Mouse (Mus musculus): ENCODE measurements around the gene Bhmt2.
A peak's percentile ranks its signal among the peaks of the same experiment; 100 is the strongest.

Bhmt2 gene

DNA sequence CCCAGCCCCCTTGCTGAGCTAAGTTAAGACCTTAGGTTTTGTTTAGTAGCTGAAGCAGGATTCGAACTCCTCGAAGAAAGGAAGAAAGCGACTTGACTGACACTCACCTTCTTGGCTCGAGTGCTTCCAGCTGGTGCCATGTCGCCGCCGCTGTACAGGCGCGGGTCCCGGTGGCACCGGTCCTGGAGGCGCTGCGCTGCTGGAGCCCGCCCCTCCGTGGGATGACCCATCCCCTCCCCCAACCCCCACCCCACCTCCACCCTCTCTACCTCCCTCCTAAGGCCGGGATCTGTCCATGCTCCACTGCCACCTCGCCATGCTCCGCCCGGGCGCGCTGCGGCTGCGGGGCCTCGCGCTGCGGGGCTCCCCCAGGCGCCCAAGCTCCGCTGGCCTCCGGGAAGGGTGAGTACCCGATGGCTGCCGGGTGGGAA lies at the start of gene Bhmt2, which contains the start of gene Dmgdh:
TSS of gene Bhmt2 (minus strand) at position 172 of the 431 bp plus-strand sequence.
TSS of gene Dmgdh (plus strand) at position 303 of the 431 bp plus-strand sequence.
- DNase-seq: no peak

DNA sequence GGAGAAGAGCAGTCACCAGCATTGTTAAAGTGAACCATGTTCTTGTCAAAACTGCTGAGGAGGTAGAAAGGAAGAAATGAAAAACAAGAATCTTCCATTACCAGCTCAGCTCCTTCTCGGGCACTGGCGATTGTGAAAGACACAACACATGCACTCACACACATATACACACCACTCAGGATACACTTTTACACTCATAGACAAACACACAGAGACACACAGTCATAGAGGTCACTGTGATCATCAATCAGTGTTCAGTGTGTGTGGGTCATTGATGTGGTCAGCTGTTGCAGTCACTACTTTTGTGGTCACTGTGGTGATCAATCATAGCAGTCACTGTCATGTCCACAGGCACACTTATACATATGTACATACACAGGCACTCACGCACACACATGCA lies 49.4 kb upstream of the Bhmt2 start:
- DNase-seq: no peak

DNA sequence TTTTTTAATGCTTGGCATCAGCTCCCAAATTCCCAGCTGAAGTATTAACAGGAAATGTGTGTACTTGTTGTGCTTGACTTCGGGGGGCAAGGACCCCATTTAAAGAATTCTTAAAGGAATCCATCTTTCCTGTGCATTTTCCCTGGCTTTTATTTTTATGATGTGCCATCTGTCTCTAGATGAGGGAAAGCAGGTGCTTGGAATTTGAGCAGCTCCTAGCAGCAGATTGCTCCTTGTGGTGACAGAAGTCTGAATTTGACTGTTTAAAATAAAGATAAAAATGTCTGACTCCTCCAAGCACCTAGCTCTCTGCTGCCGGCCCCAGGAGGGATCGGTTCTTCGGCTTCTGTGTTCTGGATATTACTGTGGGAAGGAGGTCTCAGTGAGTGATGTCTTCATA lies 47.8 kb upstream of the Bhmt2 start:
- DNase-seq: peak; percentile 23

DNA sequence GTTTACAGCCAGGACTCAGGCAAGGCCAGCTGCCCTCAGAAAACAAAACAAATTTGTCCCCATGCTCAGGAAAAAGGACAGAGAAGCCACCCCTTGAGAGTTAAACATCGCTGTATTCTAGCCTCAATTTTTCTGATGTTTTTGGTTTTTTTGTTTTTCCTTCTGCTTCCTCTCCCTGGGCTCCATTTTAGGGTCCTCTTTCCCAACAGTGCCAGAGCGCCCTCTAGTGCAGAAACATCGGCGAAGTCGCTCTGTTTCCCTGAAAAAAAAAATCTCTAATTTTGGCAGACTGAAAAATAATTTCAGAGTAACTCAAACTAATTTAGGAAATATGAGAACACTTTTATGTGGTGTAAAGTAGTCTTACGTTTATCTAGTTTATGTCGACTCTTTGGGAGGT lies 44.8 kb upstream of the Bhmt2 start:
- peak; percentile 69 for DNase-seq

DNA sequence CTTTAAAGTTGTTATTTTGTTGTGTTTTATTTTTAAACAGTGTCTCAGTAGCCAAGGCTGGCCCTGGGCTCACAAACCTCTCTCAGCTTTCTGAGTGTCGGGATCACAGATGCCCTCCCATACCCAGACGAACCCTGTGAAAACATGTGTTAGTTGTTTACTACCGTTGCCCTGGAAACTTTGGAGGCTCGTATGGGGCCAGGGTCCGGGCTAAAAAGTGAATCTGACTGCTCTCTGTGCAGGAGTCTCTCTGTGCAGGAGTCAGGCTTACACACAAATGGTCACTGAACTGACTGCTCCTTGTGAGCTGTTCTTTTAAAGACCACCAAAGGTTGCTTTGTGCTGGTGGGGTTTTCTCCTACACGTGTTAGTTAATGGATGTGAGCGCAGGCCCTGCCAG lies 43.0 kb upstream of the Bhmt2 start:
- no peak for DNase-seq

DNA sequence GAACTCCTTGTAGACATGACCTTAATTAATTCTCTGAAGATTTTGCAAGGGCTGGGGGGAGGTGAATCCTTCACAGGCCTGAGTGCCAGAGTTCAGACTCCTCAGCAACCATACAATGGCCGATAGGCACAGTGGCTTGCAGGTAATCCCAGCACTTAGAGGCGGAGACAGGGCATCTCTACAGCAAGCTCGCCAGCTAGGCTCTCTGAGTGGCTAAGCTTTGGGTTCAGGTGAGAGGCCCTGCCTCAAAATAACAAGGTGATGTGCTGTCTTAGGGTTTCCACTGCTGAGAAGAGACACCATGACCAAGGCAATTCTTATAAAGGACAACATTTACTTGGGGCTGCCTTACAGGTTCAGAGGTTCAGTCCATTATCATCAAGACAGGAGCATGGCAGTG lies 39.7 kb upstream of the Bhmt2 start:
- no peak for DNase-seq

DNA sequence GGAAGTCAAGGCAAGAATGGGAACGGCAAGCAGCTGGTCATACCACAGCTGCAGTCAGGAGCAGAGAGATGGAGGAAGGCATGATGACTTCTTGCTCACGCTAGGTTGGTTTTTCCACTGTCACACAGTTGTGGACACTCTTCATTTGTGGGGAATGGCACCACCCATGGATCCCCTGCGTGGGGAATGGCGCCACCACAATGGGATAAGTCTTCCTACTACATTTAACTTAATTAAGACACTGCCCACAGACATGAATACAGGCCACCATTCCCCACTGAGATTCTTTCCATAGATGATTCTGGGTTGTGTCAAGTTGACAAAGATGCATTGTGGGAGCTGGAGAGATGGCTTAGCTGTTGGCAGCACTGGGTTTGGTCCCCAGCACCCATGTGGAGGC lies 38.3 kb upstream of the Bhmt2 start:
- DNase-seq: no peak

DNA sequence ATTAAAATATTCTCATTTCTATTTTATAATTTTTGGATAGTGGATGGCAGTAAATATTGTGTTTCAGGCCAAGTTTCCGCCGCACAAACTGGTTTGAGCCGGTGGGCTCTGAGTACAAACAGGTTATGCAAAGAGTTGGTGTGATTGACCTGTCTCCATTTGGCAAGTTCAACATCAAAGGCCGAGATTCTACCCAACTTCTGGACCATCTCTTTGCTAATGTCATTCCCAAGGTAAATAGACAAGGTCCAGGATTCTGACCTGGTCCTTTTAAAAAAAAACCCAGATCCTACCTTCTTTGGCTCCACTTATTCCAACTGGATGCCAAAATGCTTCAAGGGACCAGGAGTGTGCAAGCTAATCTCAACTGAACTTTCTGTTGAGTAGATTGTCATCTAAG lies 37.1 kb upstream of the Bhmt2 start:
- DNase-seq: no peak

DNA sequence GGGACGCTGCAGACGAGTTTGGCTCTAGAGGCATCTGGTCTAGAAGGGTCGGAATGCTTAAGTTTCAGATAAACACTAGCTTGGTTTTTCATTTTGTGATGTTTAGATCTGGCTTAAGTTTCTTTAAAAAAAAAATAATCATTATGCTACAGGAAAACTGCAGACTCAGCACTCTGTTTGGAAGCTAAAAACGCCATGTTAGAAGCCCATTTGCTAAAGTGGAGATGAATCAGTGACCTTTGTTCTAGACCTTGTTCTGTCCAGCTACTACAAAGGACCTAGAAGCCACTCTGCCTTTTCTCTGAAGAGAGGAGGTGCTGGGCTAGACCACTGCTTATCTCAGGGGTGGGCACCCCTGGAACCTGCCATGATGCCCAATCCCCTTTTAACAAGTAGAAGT lies 36.2 kb upstream of the Bhmt2 start:
- DNase-seq: no peak

DNA sequence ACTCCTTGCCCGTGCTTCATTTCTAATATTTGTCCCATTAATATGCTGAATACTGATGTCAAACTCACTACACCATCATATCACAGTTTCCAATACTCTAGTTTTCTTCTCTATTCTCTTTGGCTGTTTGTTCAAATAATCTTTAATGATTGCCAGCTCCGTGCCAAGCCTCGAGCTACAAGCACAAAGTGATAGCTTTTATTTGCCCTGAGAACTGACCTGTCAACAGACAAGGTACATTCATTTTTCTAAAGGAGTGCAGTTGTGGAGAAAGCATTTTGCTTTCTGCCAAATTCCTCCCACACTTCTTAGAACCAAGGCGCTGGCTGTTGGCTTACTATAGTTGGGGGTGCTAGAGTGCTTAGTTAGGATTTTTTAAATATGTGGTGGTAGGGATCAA lies 33.2 kb upstream of the Bhmt2 start:
- no peak for DNase-seq

DNA sequence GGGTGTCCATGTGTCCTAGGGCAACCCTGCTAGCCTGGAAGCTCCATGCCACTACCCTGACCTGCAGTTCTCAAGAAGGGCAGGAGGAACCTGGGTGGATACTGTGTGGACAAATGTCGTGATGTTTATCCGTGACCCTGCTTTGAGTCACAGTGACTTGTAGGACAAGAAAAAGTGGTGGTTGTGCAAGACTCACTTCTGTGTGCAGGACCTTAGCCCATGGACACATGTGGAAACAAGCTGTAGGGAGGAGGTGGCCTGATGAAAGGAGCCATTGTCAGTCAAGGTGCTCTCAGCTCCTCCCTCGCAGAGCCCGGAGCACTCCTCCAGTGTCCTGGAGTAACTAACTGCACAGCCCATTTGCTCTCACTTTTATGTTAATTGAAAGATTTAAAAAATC lies 31.6 kb upstream of the Bhmt2 start:
- no peak for DNase-seq

DNA sequence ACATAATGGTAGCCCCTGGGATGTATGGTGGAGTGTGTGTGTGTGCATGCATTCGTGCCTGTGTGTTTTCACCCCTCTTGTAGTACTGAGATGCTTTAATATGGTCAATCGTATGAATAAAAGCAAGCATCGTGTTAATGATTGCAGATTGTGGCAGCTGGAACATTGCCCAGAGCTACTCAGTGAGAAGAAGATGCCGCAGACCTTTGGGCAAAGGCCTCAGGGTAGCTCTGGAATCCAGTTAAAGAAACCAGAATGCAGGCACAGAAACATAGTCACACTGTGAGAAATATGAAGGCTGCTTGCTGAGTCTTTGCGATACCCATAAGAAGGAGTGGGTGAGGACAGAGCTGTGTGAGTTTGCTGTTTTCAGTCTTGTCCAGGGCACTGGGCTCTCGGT lies 24.8 kb upstream of the Bhmt2 start:
- DNase-seq: no peak

DNA sequence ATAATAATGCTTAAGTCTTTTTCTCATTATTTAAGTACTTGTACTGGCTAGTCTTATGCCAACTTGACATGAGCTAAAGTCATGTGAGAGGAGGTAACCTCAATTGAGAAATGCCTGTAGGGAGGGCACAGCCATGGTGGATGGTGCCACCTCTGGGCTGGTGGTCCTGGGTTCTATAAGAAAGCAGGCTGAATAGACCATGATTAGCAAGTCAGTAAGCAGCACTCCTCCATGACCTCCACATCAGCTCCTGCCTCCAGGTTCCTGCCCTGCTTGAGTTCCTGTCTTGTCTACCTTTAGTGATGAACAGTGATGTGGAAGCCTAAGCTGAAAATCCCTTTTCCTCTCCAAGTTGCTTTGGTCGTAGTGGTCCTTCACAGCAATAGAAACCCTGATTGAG lies 16.7 kb upstream of the Bhmt2 start:
- DNase-seq: no peak

DNA sequence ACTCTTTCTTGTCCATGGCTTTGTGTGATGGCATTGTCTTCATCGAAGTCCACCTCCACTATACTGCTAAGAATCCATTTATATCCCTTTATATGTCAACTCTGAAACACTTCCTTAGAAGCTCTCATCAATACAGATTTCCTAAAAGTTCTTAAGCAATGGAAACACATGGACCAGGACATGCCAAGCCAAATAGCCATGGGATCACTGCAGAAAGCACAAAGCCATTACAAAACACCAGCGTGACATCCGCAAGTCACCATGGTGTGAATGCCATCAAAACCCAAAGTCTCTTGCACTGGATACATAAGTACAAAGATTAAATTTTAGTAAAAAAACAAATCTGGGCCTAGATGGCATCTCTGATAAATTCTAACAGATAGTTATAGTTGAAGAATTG lies 15.5 kb upstream of the Bhmt2 start:
- DNase-seq: no peak

DNA sequence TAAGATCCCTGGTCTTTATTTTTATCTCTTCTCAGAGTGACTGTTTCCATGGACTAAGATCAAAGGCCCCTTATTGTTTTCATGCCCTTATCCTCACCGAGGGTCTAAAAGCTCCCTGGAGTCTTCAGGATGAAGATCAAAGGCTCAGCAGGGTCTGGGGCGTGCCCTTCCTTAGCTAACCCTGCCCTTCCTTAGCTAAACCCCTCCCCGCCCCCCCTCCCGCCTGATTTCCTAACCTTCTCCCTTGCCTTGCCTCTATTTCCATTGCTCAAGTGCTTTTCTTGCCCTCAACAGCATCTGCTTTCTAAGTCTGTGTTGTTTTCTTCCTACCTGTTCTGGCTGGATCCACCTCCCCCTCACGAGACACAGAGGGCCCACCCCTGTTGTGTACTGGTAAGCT lies 13.2 kb upstream of the Bhmt2 start:
- DNase-seq: no peak

DNA sequence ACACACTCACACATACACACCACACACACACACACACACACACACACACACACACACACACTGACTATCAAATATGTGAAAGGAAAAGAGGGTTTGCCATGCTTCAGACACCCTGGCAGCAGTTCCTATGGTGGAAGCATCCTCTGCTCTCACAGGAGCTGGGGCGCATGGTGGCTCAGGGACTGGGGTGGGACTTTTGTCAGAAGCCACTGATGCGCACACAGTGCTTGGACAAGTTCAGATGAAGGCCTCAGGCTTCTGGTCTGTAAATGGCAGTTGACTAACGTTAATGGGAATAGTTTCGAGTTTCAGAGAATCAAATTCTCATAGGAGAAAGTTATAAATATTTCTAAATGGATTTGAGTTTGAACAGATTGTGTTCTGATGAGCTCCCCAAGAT lies 11.1 kb upstream of the Bhmt2 start:
- DNase-seq: no peak

DNA sequence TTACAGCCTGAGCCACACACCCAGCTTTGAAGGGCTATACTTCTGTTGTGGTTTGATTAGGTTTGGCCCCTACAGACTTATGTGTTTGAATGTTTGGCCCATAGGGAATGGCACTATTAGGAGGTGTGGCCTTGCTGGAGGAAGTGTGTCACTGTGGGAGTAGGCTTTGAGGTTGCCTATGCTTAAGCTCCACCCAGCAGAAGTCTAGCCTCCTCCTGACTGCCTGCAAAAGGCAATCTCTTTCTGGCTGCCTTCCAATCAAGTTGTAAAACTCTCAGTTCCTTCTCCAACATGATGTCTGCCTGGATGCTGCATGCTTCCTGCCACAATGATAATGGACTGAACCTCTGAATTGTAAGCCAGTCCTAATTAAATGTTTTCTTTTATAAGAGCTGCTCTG lies 9.2 kb upstream of the Bhmt2 start:
- DNase-seq: no peak

DNA sequence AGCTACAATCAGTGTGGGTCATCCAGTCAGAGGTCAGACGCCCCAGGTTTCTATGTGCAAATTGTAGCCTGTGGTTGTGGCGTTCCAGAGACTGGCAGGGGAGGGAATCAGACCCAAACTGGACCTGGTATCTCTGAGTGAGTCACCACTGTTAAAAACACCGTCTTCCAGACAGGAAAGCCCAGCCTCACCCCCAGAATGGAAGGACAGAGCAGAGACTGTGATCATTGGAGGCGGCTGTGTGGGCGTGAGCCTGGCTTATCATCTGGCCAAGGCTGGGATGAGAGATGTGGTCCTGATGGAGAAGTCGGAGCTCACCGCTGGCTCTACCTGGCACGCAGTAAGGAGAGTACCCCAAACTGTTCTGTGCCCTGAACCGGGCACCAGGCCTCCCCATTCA lies 2.8 kb upstream of the Bhmt2 start:
- DNase-seq: peak; percentile 8

DNA sequence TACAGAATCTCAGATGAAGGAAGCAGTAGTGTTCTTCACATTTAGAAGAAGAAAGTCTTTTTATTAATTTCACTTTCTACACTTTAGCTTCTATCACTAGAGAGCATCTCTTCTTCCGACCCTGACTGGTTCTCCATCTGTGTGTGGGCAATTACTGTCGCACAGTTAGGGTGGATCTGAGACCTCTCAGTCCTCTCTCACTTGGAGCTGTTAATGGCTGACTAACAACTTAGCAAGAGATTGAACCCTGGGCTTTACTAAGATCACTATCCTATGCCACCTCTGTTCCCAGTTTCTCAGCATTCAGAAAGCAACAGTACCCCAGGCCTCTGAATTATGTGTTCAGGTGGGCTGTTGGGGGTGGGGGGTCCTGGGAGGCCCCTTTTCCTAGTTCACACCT lies 806 bp downstream of the Bhmt2 start:
- no peak for DNase-seq

DNA sequence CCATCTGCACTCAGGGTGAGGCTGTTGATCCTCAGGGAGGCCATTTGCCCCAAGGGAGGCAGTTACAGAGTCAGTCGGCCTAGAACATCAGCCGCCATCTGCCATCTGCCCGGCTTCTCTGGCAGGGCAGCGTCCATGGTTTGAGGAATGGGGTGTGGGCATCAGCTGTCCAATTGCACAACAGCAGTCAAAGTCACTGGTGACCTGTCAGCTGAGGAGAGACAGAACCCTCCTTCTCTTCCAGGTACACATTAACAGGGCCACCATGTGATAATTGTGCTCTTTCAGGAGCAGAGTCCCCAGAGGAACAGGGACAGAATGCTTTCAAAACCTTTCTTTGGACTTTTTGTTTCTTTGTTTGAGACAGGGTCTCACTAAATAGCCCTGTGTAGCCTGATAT lies 1.7 kb downstream of the Bhmt2 start:
- DNase-seq: no peak

DNA sequence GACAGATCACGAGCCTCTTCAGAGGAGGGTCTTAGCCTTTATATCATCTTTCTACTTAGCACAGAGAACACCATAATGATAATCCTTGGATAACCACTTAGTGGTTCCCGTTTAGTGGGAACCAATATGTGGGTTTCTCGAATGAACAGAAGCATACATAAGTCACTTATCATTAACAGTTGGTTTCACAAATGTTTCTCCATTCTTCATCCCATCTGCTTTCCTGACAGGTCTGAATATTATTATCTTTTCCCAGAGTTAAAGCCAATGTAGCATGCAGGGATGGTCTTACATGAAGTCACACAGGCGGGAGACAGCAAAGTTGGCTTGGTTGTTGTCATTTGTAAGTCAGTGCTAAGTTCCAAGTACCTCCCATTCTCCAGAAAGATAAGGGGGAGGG lies 6.5 kb downstream of the Bhmt2 start:
- DNase-seq: no peak

DNA sequence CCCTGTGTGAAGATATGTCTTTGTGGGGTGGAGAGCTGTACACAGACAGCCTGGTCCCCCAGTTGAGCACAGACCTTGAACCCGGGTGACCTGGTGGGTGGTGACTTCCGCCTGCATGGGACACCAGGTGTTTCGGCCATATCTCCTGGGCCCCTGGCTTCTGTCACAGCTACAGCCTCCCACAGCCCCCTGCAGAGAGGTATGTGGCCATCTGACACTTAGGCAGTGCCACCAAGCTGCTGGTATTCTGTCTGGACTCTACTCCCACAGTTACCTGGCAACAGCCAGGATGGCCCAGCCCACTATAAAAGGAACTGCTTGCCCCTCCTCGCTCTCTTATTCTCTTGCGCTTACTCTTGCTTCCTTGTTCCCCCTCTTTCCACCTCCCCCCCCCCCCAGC lies 16.2 kb downstream of the Bhmt2 start:
- DNase-seq: no peak

DNA sequence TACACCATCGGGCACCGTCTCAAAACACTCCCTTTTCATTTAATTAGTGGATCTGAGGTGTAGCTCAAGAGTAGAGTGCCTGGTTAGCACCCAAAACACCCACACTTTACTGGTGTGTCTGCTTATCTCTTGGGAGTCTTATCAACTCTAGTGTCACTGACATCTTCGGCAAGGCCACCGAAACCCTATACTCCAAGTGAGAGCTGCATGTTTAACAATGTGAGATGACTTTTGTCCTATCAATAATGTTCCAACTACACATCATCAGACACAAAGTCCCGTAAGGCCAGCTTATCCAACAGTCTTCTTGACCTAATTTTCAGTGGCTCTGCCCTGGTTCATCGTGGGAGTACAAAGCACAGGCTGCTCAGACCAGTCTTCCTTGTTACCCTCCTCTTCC lies 20.7 kb downstream of the Bhmt2 start:
- DNase-seq: no peak

DNA sequence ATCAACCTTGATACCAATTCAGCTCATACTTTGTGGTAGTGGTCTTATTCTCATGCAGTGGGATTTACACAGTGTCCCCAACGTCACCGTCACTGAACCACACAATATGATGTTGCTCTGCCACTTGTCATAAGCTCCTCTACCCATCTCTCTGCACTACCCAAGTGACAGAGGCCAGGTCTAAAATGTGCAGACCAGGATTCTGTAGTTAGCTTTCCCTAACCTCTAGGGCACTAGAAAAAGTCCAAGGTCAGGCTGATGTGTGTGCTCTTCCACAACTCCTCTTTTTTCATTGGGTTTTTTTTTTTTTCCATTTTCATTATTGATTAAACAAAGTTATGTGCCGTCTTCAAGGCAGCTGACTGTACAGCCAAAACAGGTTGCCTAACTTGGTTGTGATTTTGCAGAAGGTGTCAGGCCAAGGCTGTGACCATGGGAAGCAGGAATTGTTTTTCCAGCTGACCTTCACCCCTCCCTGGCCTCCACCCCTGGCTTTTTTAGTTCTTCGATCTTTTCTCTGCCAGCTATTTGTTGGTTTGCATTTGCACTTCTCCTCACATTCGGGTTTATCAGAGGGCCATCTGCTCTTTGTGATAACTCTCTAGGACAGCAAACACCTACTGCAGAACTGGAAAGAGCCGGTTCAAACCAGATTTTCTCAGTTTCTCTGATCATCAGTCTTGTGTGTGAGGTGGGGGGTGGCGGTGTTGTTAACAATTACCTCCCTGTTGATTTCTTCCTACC lies 25.5 kb downstream of the Bhmt2 start:
- no peak for DNase-seq

DNA sequence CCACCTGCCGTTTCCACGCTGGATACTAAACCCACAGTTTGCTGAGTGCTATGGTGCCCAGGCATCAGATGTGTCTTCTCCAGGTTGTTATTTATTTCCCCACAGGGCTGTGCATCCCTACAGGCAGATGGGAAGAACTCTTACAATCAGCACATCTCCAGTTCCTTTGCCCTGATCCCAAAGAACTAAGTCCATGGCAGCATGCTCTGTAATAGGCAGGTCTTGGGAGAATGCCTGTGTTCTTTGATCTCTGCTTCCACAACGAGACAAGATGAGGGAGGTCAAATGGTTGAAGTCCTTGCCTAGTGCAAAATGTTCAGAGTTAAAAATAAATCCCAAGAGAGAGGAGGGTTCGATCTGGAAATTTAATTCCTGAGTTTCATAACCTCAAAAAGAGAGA lies 34.5 kb downstream of the Bhmt2 start:
- no peak for DNase-seq

Data from right cerebral cortex, postnatal 25 days (tissue).